Mouse (Mus musculus): Measurements from ENCODE around the gene Mkrn1. TPM values are rescaled to one million over a fixed set of nuclear protein-coding genes. Genes with fewer than 3 reads are reported as not detected.
"Not testable (repeated sequence)": the region's sequence is repeated elsewhere in the genome, so short reads cannot be mapped to it uniquely, and the experiment has no call there.

Mkrn1 gene
- total and polyA plus RNA-seq, 2 experiments from 2014 or later = 57.5 to 61.1 TPM

GRCm38 (mm10) chr6:39379749-39380148 lies 40.5 kb downstream of the Mkrn1 start:
- TF ChIP-seq EP300 (IDR thresholded peaks at IDR 0.05; ENCODE audit: low read depth) = no peak
- TF ChIP-seq CTCF (IDR thresholded peaks at IDR 0.05; ENCODE audit: low read depth) = no peak
- Histone ChIP-seq H3K36me3 (replicated peaks; ENCODE audit: control insufficient read depth, insufficient read depth, low read length) (no peaks in the 10 kb centered on the region), H3K4me1 (ENCODE audit: control insufficient read depth, insufficient read depth) (peaks cover 11% of the 10 kb centered on the region), H3K4me3 (ENCODE audit: low read depth, low read length) (no peak overlapping the region), H3K9me3 (replicated peaks; ENCODE audit: control insufficient read depth, low read length) (no peaks in the 10 kb centered on the region), H3K9ac (replicated peaks; ENCODE audit: low read depth, low read length) (no peak overlapping the region), H3K27ac (ENCODE audit: low read depth) (no peak overlapping the region), H3K4me2 (ENCODE audit: low read depth, low read length) (no peak overlapping the region), H3K27me3 (ENCODE audit: control insufficient read depth, insufficient read depth, low read length) (no peaks in the 10 kb centered on the region)
- ATAC-seq (ENCODE audit: insufficient read depth, low read depth) = no peak
- DNase-seq (ENCODE audit: low spot score) = no peak
- 65% methylated on average over 8 of the region's 8 CpGs for WGBS

DNA sequence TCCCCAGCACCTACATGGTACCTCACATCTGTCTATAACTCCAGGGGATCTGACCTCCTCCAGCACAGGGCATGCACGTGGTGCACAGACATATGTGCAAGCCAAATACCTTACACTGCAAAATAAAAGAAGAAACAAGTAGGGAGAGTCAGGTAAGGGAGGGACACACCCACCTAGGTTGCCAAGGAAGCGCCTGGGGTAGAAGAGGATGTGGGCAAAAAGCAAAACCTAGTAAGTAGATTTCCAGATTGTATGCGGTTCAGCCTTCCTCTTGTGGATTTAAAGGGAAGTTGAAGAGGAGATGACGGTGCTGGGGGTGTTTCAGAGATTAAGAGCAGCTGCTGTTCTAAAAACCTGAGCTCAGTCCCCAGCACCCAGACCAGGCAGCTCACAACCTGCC lies 41.0 kb downstream of the Mkrn1 start:
- H3K36me3 ChIP-seq (replicated peaks; ENCODE audit: control insufficient read depth, insufficient read depth, low read length) = peaks cover 1% of the 10 kb centered on the region; the same call in 1 of the 2 replicates
- no peak for TF ChIP-seq EP300 (IDR thresholded peaks at IDR 0.05; ENCODE audit: low read depth)
- no peak for TF ChIP-seq CTCF (IDR thresholded peaks at IDR 0.05; ENCODE audit: low read depth)
- ATAC-seq (ENCODE audit: insufficient read depth, low read depth) = no peak
- H3K4me2 ChIP-seq (ENCODE audit: low read depth, low read length) = no peak overlapping the region
- no peaks in the 10 kb centered on the region for H3K9me3 ChIP-seq (replicated peaks; ENCODE audit: control insufficient read depth, low read length)
- no peaks in the 10 kb centered on the region for H3K27me3 ChIP-seq (ENCODE audit: control insufficient read depth, insufficient read depth, low read length)
- WGBS = 34% methylated on average over 4 of the region's 4 CpGs
- peaks cover 11% of the 10 kb centered on the region for H3K4me1 ChIP-seq (ENCODE audit: control insufficient read depth, insufficient read depth)
- no peak overlapping the region for H3K4me3 ChIP-seq (ENCODE audit: low read depth, low read length)
- no peak for DNase-seq (ENCODE audit: low spot score)
- no peak overlapping the region for H3K9ac ChIP-seq (replicated peaks; ENCODE audit: low read depth, low read length)
- no peak overlapping the region for H3K27ac ChIP-seq (ENCODE audit: low read depth)

DNA sequence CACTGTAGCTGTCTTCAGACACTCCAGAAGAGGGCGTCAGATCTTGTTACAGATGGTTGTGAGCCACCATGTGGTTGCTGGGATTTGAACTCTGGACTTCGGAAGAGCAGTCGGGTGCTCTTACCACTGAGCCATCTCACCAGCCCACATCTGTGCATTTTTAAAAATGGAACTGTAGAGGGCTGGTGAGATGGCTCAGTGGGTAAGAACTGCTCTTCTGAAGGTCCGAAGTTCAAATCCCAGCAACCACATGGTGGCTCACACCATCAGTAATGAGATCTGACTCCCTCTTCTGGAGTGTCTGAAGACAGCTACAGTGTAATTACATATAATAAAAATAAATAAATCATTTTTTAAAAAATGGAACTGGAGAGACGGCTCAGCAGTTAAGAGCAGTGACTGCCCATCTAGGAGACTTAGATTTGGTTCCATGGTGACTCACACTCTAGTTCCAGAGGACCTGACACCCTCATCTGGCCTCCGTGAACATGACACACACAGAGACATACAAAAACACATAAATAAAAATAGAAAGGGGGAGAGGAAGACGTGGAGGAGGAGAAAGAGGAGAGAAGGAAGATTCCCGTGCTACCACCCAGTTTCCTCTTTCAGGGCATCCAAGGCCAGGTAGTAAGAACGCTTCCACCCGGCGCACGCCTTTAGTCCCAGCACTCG lies 42.0 kb downstream of the Mkrn1 start:
- WGBS = 76% methylated on average over 12 of the region's 13 CpGs
- H3K9me3 ChIP-seq (replicated peaks; ENCODE audit: control insufficient read depth, low read length) = not testable (repeated sequence)

GRCm38 (mm10) chr6:39377311-39377827 lies 42.9 kb downstream of the Mkrn1 start, which contains the start of gene Slc37a3:
Slc37a3 (minus strand) TSS chr6:39377675.
- under 1% methylated on average over 42 of the region's 43 CpGs for WGBS
- H3K9me3 ChIP-seq (replicated peaks; ENCODE audit: control insufficient read depth, low read length) = no peaks in the 10 kb centered on the region
- H3K4me1 ChIP-seq (ENCODE audit: control insufficient read depth, insufficient read depth) = peaks cover 15% of the 10 kb centered on the region
- ATAC-seq (ENCODE audit: insufficient read depth, low read depth) (peak; percentile 91), DNase-seq (ENCODE audit: low spot score) (peak; percentile 81)
- no peaks in the 10 kb centered on the region for H3K27me3 ChIP-seq (ENCODE audit: control insufficient read depth, insufficient read depth, low read length)
- peak within 1 kb of the TSS; percentile 94 for H3K9ac ChIP-seq (replicated peaks; ENCODE audit: low read depth, low read length)
- peak within 1 kb of the TSS; percentile 98 for H3K4me2 ChIP-seq (ENCODE audit: low read depth, low read length)
- peak within 1 kb of the TSS; percentile 99 for H3K4me3 ChIP-seq (ENCODE audit: low read depth, low read length)
- TF ChIP-seq CTCF (IDR thresholded peaks at IDR 0.05; ENCODE audit: low read depth) (no peak), EP300 (IDR thresholded peaks at IDR 0.05; ENCODE audit: low read depth) (no peak)
- H3K27ac ChIP-seq (ENCODE audit: low read depth) = peak within 1 kb of the TSS; percentile 69
- peaks cover 6% of the 10 kb centered on the region; the same call in 1 of the 2 replicates for H3K36me3 ChIP-seq (replicated peaks; ENCODE audit: control insufficient read depth, insufficient read depth, low read length)

More for the DNA sequence above, 42.0 kb downstream of the Mkrn1 start:
- H3K4me1 ChIP-seq (ENCODE audit: control insufficient read depth, insufficient read depth) = peaks cover 11% of the 10 kb centered on the region
- not testable (repeated sequence) for H3K27me3 ChIP-seq (ENCODE audit: control insufficient read depth, insufficient read depth, low read length); H3K4me3 ChIP-seq (ENCODE audit: low read depth, low read length); H3K36me3 ChIP-seq (replicated peaks; ENCODE audit: control insufficient read depth, insufficient read depth, low read length); H3K9ac ChIP-seq (replicated peaks; ENCODE audit: low read depth, low read length); ATAC-seq (ENCODE audit: insufficient read depth, low read depth); DNase-seq (ENCODE audit: low spot score); H3K4me2 ChIP-seq (ENCODE audit: low read depth, low read length); H3K27ac ChIP-seq (ENCODE audit: low read depth)

GRCm38 (mm10) chr6:39376775-39377174 lies 43.5 kb downstream of the Mkrn1 start:
- Histone ChIP-seq H3K4me3 (ENCODE audit: low read depth, low read length) (peak overlapping the region; percentile 99), H3K27me3 (ENCODE audit: control insufficient read depth, insufficient read depth, low read length) (no peaks in the 10 kb centered on the region), H3K27ac (ENCODE audit: low read depth) (no peak overlapping the region), H3K9me3 (replicated peaks; ENCODE audit: control insufficient read depth, low read length) (no peaks in the 10 kb centered on the region), H3K4me2 (ENCODE audit: low read depth, low read length) (peak overlapping the region; percentile 98), H3K36me3 (replicated peaks; ENCODE audit: control insufficient read depth, insufficient read depth, low read length) (peaks cover 6% of the 10 kb centered on the region; the same call in 1 of the 2 replicates), H3K4me1 (ENCODE audit: control insufficient read depth, insufficient read depth) (peaks cover 15% of the 10 kb centered on the region), H3K9ac (replicated peaks; ENCODE audit: low read depth, low read length) (peak overlapping the region; percentile 94)
- no peak for TF ChIP-seq EP300 (IDR thresholded peaks at IDR 0.05; ENCODE audit: low read depth)
- TF ChIP-seq CTCF (IDR thresholded peaks at IDR 0.05; ENCODE audit: low read depth) = no peak
- ATAC-seq (ENCODE audit: insufficient read depth, low read depth) (no peak), DNase-seq (ENCODE audit: low spot score) (no peak)
- WGBS = 21% methylated on average over 9 of the region's 9 CpGs
